ENCODE assay signal across 20 mouse cellular contexts in genomic region chr1:90870581-90870980, GRCm38 (mm10). TPM values are rescaled to one million over a fixed set of nuclear protein-coding genes. Genes with fewer than 3 reads are reported as not detected.
A peak's percentile ranks its signal among the peaks of the same experiment; 100 is the strongest.
DNase-seq lines count a peak whose midpoint lies in the region; ATAC-seq and TF ChIP-seq lines count a peak whose summit lies in the region.
"Had no signal": no experiment of that assay in that cellular context is flagged by ENCODE, and none has a peak within 500 bp of the region (broad histone marks: within the 10 kb centered on the region; RNA-seq: fewer than 3 reads in every experiment).

No protein-coding gene starts in this region.

- no peak overlapping the region for H3K4me3 ChIP-seq in embryonic facial prominence, embryonic 14.5 days (ENCODE audit: low read depth, low read length)
- no peak overlapping the region for H3K4me3 ChIP-seq in embryonic facial prominence, embryonic 10.5 days
- H3K4me3 ChIP-seq in heart, embryonic 11.5 days (ENCODE audit: low read depth, low read length): no peak overlapping the region
- no peak overlapping the region for H3K4me3 ChIP-seq in hindbrain, postnatal 0 days (ENCODE audit: low read length)
- H3K4me3 ChIP-seq in hindbrain, embryonic 16.5 days (ENCODE audit: low read length): no peak overlapping the region
- H3K4me3 ChIP-seq in lung, postnatal 0 days (ENCODE audit: low read depth, low read length): no peak overlapping the region
- H3K4me3 ChIP-seq: forebrain, embryonic 15.5 days; heart, embryonic 13.5 days; hindbrain, embryonic 13.5 days had no signal

- no peaks in the 10 kb centered on the region for H3K36me3 ChIP-seq in embryonic facial prominence, embryonic 14.5 days (ENCODE audit: control insufficient read depth, insufficient read depth, low read length)
- H3K36me3 ChIP-seq in embryonic facial prominence, embryonic 10.5 days (replicated peaks): no peaks in the 10 kb centered on the region
- H3K36me3 ChIP-seq in heart, embryonic 11.5 days (ENCODE audit: control insufficient read depth, insufficient read depth, low read length): no peaks in the 10 kb centered on the region
- H3K36me3 ChIP-seq in hindbrain, postnatal 0 days (ENCODE audit: insufficient read depth, low read length): no peaks in the 10 kb centered on the region
- no peaks in the 10 kb centered on the region for H3K36me3 ChIP-seq in hindbrain, embryonic 16.5 days (ENCODE audit: control insufficient read depth, insufficient read depth, low read length)
- no peaks in the 10 kb centered on the region for H3K36me3 ChIP-seq in lung, postnatal 0 days (ENCODE audit: insufficient read depth, low read length)
- H3K36me3 ChIP-seq: forebrain, embryonic 15.5 days; G1E; heart, embryonic 13.5 days; hindbrain, embryonic 13.5 days had no signal

- TF ChIP-seq CTCF in hindbrain, postnatal 0 days (IDR thresholded peaks at IDR 0.05; ENCODE audit: low read depth): no peak
- TF ChIP-seq CTCF in lung, postnatal 0 days (IDR thresholded peaks at IDR 0.05): no peak

- WGBS in embryonic facial prominence, embryonic 14.5 days: 72% methylated on average over 2 of the region's 2 CpGs
- WGBS in embryonic facial prominence, embryonic 10.5 days: 90% methylated on average over 2 of the region's 2 CpGs
- WGBS in heart, embryonic 11.5 days (ENCODE audit: insufficient replicate concordance): 74% methylated on average over 2 of the region's 2 CpGs
- WGBS in hindbrain, postnatal 0 days: 87% methylated on average over 2 of the region's 2 CpGs
- WGBS in hindbrain, embryonic 16.5 days: 83% methylated on average over 2 of the region's 2 CpGs
- WGBS in lung, postnatal 0 days: 75% methylated on average over 2 of the region's 2 CpGs

- no peaks in the 10 kb centered on the region for H3K4me1 ChIP-seq in embryonic facial prominence, embryonic 14.5 days (ENCODE audit: control insufficient read depth, insufficient read depth, low read length)
- 0 out of 2 replicates have a peak, but pooled peaks cover 3% of the 10 kb centered on the region for H3K4me1 ChIP-seq in embryonic facial prominence, embryonic 10.5 days
- H3K4me1 ChIP-seq in heart, embryonic 11.5 days (ENCODE audit: control insufficient read depth, insufficient read depth, low read length): no peaks in the 10 kb centered on the region
- no peaks in the 10 kb centered on the region for H3K4me1 ChIP-seq in hindbrain, postnatal 0 days (ENCODE audit: insufficient read depth, low read length)
- no peaks in the 10 kb centered on the region for H3K4me1 ChIP-seq in hindbrain, embryonic 16.5 days (ENCODE audit: control insufficient read depth, insufficient read depth, low read depth, low read length)
- H3K4me1 ChIP-seq in lung, postnatal 0 days (ENCODE audit: insufficient read depth, low read depth, low read length): peaks cover under 1% of the 10 kb centered on the region; the same call in 1 of the 2 replicates
- H3K4me1 ChIP-seq: forebrain, embryonic 15.5 days; heart, embryonic 13.5 days; hindbrain, embryonic 13.5 days had no signal

- H3K9ac ChIP-seq in embryonic facial prominence, embryonic 14.5 days (ENCODE audit: low read depth, low read length): no peak overlapping the region
- H3K9ac ChIP-seq in heart, embryonic 11.5 days (ENCODE audit: low read depth, low read length): no peak overlapping the region
- no peak overlapping the region for H3K9ac ChIP-seq in hindbrain, postnatal 0 days (replicated peaks; ENCODE audit: low read length)
- no peak overlapping the region for H3K9ac ChIP-seq in hindbrain, embryonic 16.5 days (ENCODE audit: low read depth, low read length)
- no peak overlapping the region for H3K9ac ChIP-seq in lung, postnatal 0 days (replicated peaks; ENCODE audit: low read depth)
- H3K9ac ChIP-seq: forebrain, embryonic 15.5 days; heart, embryonic 13.5 days; hindbrain, embryonic 13.5 days had no signal

- DNase-seq in embryonic facial prominence, embryonic 14.5 days (ENCODE audit: low spot score): no peak
- DNase-seq in embryonic facial prominence, embryonic 10.5 days (ENCODE audit: low spot score): no peak
- DNase-seq in heart, adult 11 months: peak; percentile 74
- DNase-seq in hindbrain, postnatal 0 days (ENCODE audit: low spot score): peak; percentile 12
- DNase-seq in lung, postnatal 25 days (ENCODE audit: low spot score): peak; percentile 24
- no peak for DNase-seq in lung, postnatal 0 days (ENCODE audit: low spot score)
- DNase-seq: adrenal gland, adult 8-10 months; B cell, adult 2 months; cerebellum, adult 2 months; cerebellum, postnatal 10 days; heart, postnatal 14 days; kidney, adult 11 months had no signal

- no peaks in the 10 kb centered on the region for H3K9me3 ChIP-seq in embryonic facial prominence, embryonic 14.5 days (ENCODE audit: control insufficient read depth, low read length)
- peaks cover 6% of the 10 kb centered on the region; the same call in 1 of the 2 replicates for H3K9me3 ChIP-seq in embryonic facial prominence, embryonic 10.5 days
- H3K9me3 ChIP-seq in heart, embryonic 11.5 days (replicated peaks; ENCODE audit: control insufficient read depth, low read length): no peaks in the 10 kb centered on the region
- H3K9me3 ChIP-seq in hindbrain, postnatal 0 days (ENCODE audit: low read length): no peaks in the 10 kb centered on the region
- no peaks in the 10 kb centered on the region for H3K9me3 ChIP-seq in hindbrain, embryonic 16.5 days (ENCODE audit: control insufficient read depth, low read length)
- no peaks in the 10 kb centered on the region for H3K9me3 ChIP-seq in lung, postnatal 0 days (ENCODE audit: low read length)
- H3K9me3 ChIP-seq: forebrain, embryonic 15.5 days had no signal

- no peaks in the 10 kb centered on the region for H3K27me3 ChIP-seq in embryonic facial prominence, embryonic 14.5 days (replicated peaks; ENCODE audit: control insufficient read depth, insufficient read depth, low read length)
- H3K27me3 ChIP-seq in embryonic facial prominence, embryonic 10.5 days (replicated peaks; ENCODE audit: low read depth, poor library complexity, severe bottlenecking): no peaks in the 10 kb centered on the region
- peaks cover 4% of the 10 kb centered on the region; the same call in 1 of the 2 replicates for H3K27me3 ChIP-seq in heart, embryonic 11.5 days (ENCODE audit: control insufficient read depth, insufficient read depth, low read length)
- H3K27me3 ChIP-seq in hindbrain, postnatal 0 days (ENCODE audit: insufficient read depth, low read length): no peaks in the 10 kb centered on the region
- H3K27me3 ChIP-seq in hindbrain, embryonic 16.5 days (replicated peaks; ENCODE audit: control insufficient read depth, insufficient read depth, low read length): no peaks in the 10 kb centered on the region
- H3K27me3 ChIP-seq in lung, postnatal 0 days (replicated peaks; ENCODE audit: insufficient read depth, low read length): no peaks in the 10 kb centered on the region
- H3K27me3 ChIP-seq: forebrain, embryonic 15.5 days; hindbrain, embryonic 13.5 days had no signal

- ATAC-seq in embryonic facial prominence, embryonic 14.5 days (ENCODE audit: low read depth): no peak
- no peak for ATAC-seq in heart, embryonic 11.5 days (replicated peaks; ENCODE audit: insufficient number of reproducible peaks, low FRiP score, low TSS enrichment)
- no peak for ATAC-seq in hindbrain, postnatal 0 days
- ATAC-seq in hindbrain, embryonic 16.5 days: no peak
- ATAC-seq in lung, postnatal 0 days: no peak
- ATAC-seq: CD4-positive, CD25-positive, alpha-beta regulatory T cell, adult 4 months; forebrain, embryonic 15.5 days had no signal

- 0 out of 2 replicates have a peak overlapping the region, but pooled peaks have one; percentile 6 for H3K27ac ChIP-seq in embryonic facial prominence, embryonic 14.5 days (replicated peaks; ENCODE audit: low read depth, low read length)
- H3K27ac ChIP-seq in embryonic facial prominence, embryonic 10.5 days (replicated peaks): no peak overlapping the region
- no peak overlapping the region for H3K27ac ChIP-seq in heart, embryonic 11.5 days (ENCODE audit: low read depth, low read length)
- H3K27ac ChIP-seq in hindbrain, postnatal 0 days: no peak overlapping the region
- H3K27ac ChIP-seq in hindbrain, embryonic 16.5 days (ENCODE audit: low read depth, low read length): no peak overlapping the region
- no peak overlapping the region for H3K27ac ChIP-seq in lung, postnatal 0 days (ENCODE audit: low read length)
- H3K27ac ChIP-seq: forebrain, embryonic 15.5 days; heart, embryonic 13.5 days; hindbrain, embryonic 13.5 days had no signal

- no peak overlapping the region for H3K4me2 ChIP-seq in embryonic facial prominence, embryonic 14.5 days (ENCODE audit: low read depth, low read length)
- no peak overlapping the region for H3K4me2 ChIP-seq in heart, embryonic 11.5 days
- no peak overlapping the region for H3K4me2 ChIP-seq in hindbrain, postnatal 0 days (ENCODE audit: low read depth, low read length)
- no peak overlapping the region for H3K4me2 ChIP-seq in hindbrain, embryonic 16.5 days (ENCODE audit: low read length)
- H3K4me2 ChIP-seq in lung, postnatal 0 days (replicated peaks; ENCODE audit: low read depth, low read length): no peak overlapping the region
- H3K4me2 ChIP-seq: forebrain, embryonic 15.5 days; heart, embryonic 13.5 days; hindbrain, embryonic 13.5 days had no signal

- TF ChIP-seq EP300 in lung, postnatal 0 days (IDR thresholded peaks at IDR 0.05): no peak

RNA-seq across cellular contexts. Expression of gene Col6a3, which starts 26.8 kb away (rescaled TPM):
- polyA plus RNA-seq in embryonic facial prominence, embryonic 14.5 days (2014; fragmentation: Nextera tagmentation; extraction: Ambion mirVana): 262 and 324 TPM in 2 replicates
- polyA plus RNA-seq in embryonic facial prominence, embryonic 10.5 days (2016; fragmentation: Nextera tagmentation; extraction: Ambion mirVana): 3.5 and 6.6 TPM in 2 replicates
- 5.3 and 6.8 TPM in 2 replicates for polyA plus RNA-seq in heart, embryonic 11.5 days (2014; fragmentation: Nextera tagmentation; extraction: Ambion mirVana)
- 15.9 and 19.2 TPM in 2 replicates for total RNA-seq in hindbrain, postnatal 0 days (2014; rRNA removed)
- 4.9 and 5.2 TPM in 2 replicates for polyA plus RNA-seq in hindbrain, postnatal 0 days (2015; fragmentation: Nextera tagmentation; extraction: Ambion mirVana)
- 6.9 and 14.5 TPM in 2 replicates for polyA plus RNA-seq in hindbrain, embryonic 16.5 days (2015; fragmentation: Nextera tagmentation; extraction: Ambion mirVana)
- 62.4 and 62.8 TPM in 2 replicates for polyA plus RNA-seq in lung, postnatal 0 days (2015; fragmentation: Nextera tagmentation; extraction: Ambion mirVana)
- total RNA-seq: hematopoietic stem cell, adult 5-6 weeks had no signal
- polyA plus RNA-seq: CD4-positive, CD25-positive, alpha-beta regulatory T cell, adult 4 months; G1E had no signal

RNA-seq across cellular contexts. Expression of gene Mlph, which starts 44.3 kb away (rescaled TPM):
- 0.86 and 1.1 TPM in 2 replicates for polyA plus RNA-seq in embryonic facial prominence, embryonic 14.5 days (2014; fragmentation: Nextera tagmentation; extraction: Ambion mirVana)
- polyA plus RNA-seq in embryonic facial prominence, embryonic 10.5 days (2016; fragmentation: Nextera tagmentation; extraction: Ambion mirVana): 0.06 and 0.14 TPM in 2 replicates
- polyA plus RNA-seq in heart, embryonic 11.5 days (2014; fragmentation: Nextera tagmentation; extraction: Ambion mirVana): 0.16 TPM in 1 of 2 replicates, not detected in the other
- total RNA-seq in hindbrain, postnatal 0 days (2014; rRNA removed): 0.63 and 0.72 TPM in 2 replicates
- polyA plus RNA-seq in hindbrain, postnatal 0 days (2015; fragmentation: Nextera tagmentation; extraction: Ambion mirVana): 0.19 and 0.51 TPM in 2 replicates
- 0.14 and 0.18 TPM in 2 replicates for polyA plus RNA-seq in hindbrain, embryonic 16.5 days (2015; fragmentation: Nextera tagmentation; extraction: Ambion mirVana)
- polyA plus RNA-seq in lung, postnatal 0 days (2015; fragmentation: Nextera tagmentation; extraction: Ambion mirVana): 2.4 and 2.7 TPM in 2 replicates
- total RNA-seq: G1E had no signal
- polyA plus RNA-seq: CD4-positive, CD25-positive, alpha-beta regulatory T cell, adult 4 months; G1E had no signal

Comparison
In these comparisons a context has a peak if more than half of its experiments do, and no peak if none do; other contexts are left out.
1. DNase-seq: peak in heart, adult 11 months (single experiment), hindbrain, postnatal 0 days (single experiment) and lung, postnatal 25 days (single experiment); none in embryonic facial prominence, embryonic 14.5 days (single experiment), embryonic facial prominence, embryonic 10.5 days (single experiment) and lung, postnatal 0 days (single experiment).